Mouse (Mus musculus) limb, embryonic 14.5 days (tissue): ENCODE measurements at regions not wholly inside any gene's neighbourhood (a gene's known extent, or its start where the extent isn't known, plus 50 kb on each side); places are given as distances from the start of the nearest gene placed in this dataset.

Experiments used
- ATAC-seq: fragments of 200-750 bp; cut with Nextera tagmentation; 2 replicates; pipeline ENCODE4 v1.8.0; 2017; ENCODE audit warnings: low read depth, moderate number of reproducible peaks, moderate TSS enrichment; ENCODE audit not compliant: low FRiP score
- DNase-seq: peaks from one replicate; pipeline ENCODE4 v3.0.0-alpha.2; 2015; ENCODE audit warnings: low spot score
- H3K27ac ChIP-seq: fragments of 300-500 bp; sonication (generic); replicated peaks from 2 replicates; pipeline ENCODE4 v1.5.1; 2014; ENCODE audit warnings: low read depth, mild to moderate bottlenecking, low read length, moderate library complexity, mixed read lengths
- H3K27me3 ChIP-seq: fragments of 300-500 bp; sonication (generic); 2 replicates; pipeline ENCODE4 v1.6.1; 2014; ENCODE audit warnings: low read length, mixed read lengths; ENCODE audit not compliant: control insufficient read depth, insufficient read depth
- H3K36me3 ChIP-seq: fragments of 300-500 bp; sonication (generic); 2 replicates; pipeline ENCODE4 v1.6.1; 2014; ENCODE audit warnings: mild to moderate bottlenecking, low read length, moderate library complexity, mixed read lengths; ENCODE audit not compliant: control insufficient read depth, insufficient read depth
- H3K4me1 ChIP-seq: fragments of 300-500 bp; sonication (generic); 2 replicates; pipeline ENCODE4 v1.6.1; 2014; ENCODE audit warnings: antibody characterized with exemption, low read length, mixed read lengths; ENCODE audit not compliant: control insufficient read depth, insufficient read depth
- H3K4me2 ChIP-seq: fragments of 300-500 bp; sonication (generic); replicated peaks from 2 replicates; pipeline ENCODE4 v1.6.1; 2014; ENCODE audit warnings: low read depth, mild to moderate bottlenecking, low read length, moderate library complexity; ENCODE audit not compliant: severe bottlenecking
- H3K4me3 ChIP-seq: fragments of 300-500 bp; sonication (generic); replicated peaks from 2 replicates; pipeline ENCODE4 v1.5.1; 2014; ENCODE audit warnings: low read length
- H3K9ac ChIP-seq: fragments of 300-500 bp; sonication (generic); 2 replicates; pipeline ENCODE4 v1.6.1; 2014; ENCODE audit warnings: mild to moderate bottlenecking, low read depth, low read length, moderate library complexity; ENCODE audit not compliant: severe bottlenecking
- H3K9me3 ChIP-seq: fragments of 300-500 bp; sonication (generic); 2 replicates; pipeline ENCODE4 v1.6.1; 2016; ENCODE audit warnings: low read length; ENCODE audit not compliant: control insufficient read depth
- POLR2A ChIP-seq: fragments of 200-500 bp; IDR thresholded peaks from 2 replicates; pipeline ENCODE4 v1.8.0; 2012; ENCODE audit warnings: inconsistent platforms, mild to moderate bottlenecking, moderate library complexity, borderline replicate concordance; ENCODE audit not compliant: insufficient read depth, insufficient read length; ENCODE audit errors: extremely low read depth
- WGBS: fragments of 180-500 bp; shearing (Covaris S2); extraction: QIAGEN DNeasy Blood & Tissue Kit; methylation state at CpG from one replicate; pipeline ENCODE4 v1.1.7; 2014; 5-methylcytosine and 5-hydroxymethylcytosine counted together

GRCm38 (mm10) chr3:143512517-143513249, 630.9 kb upstream of the Pkn2 start:
- Histone ChIP-seq H3K9ac (no peak overlapping the region), H3K27ac (no peak overlapping the region), H3K9me3 (no peaks in the 10 kb centered on the region), H3K36me3 (no peaks in the 10 kb centered on the region), H3K4me3 (no peak overlapping the region), H3K4me2 (no peak overlapping the region), H3K27me3 (no peaks in the 10 kb centered on the region), H3K4me1 (no peaks in the 10 kb centered on the region)
- DNase-seq (no peak), ATAC-seq (no peak)
- 76% methylated on average over 6 of the region's 6 CpGs for WGBS
- TF ChIP-seq POLR2A: no peak

- Histone ChIP-seq H3K36me3 (no peaks in the 10 kb centered on the region), H3K9me3 (no peaks in the 10 kb centered on the region), H3K4me3 (no peak overlapping the region), H3K27me3 (no peaks in the 10 kb centered on the region), H3K4me1 (no peaks in the 10 kb centered on the region), H3K4me2 (no peak overlapping the region), H3K9ac (no peak overlapping the region), H3K27ac (no peak overlapping the region)
- TF ChIP-seq POLR2A: no peak
- DNase-seq (no peak), ATAC-seq (no peak)
- 61% methylated on average over 5 of the region's 5 CpGs for WGBS
Observed at GRCm38 (mm10) chr3:143509531-143509930, 627.7 kb upstream of the Pkn2 start.

- Histone ChIP-seq H3K4me3 (no peak overlapping the region), H3K4me2 (no peak overlapping the region), H3K4me1 (no peaks in the 10 kb centered on the region), H3K9ac (no peak overlapping the region), H3K27ac (no peak overlapping the region), H3K36me3 (no peaks in the 10 kb centered on the region), H3K27me3 (no peaks in the 10 kb centered on the region), H3K9me3 (no peaks in the 10 kb centered on the region)
- TF ChIP-seq POLR2A: no peak
- DNase-seq (peak; percentile 55), ATAC-seq (no peak)
- 74% methylated on average over 1 of the region's 1 CpGs for WGBS
Observed at GRCm38 (mm10) chr3:143508280-143508679, 626.5 kb upstream of the Pkn2 start.

- no peak for DNase-seq
- Histone ChIP-seq H3K9me3 (no peaks in the 10 kb centered on the region), H3K4me3 (no peak overlapping the region), H3K4me1 (0 out of 2 replicates have a peak, but pooled peaks cover 3% of the 10 kb centered on the region), H3K36me3 (no peaks in the 10 kb centered on the region), H3K27me3 (0 out of 2 replicates have a peak, but pooled peaks cover 3% of the 10 kb centered on the region), H3K27ac (no peak overlapping the region), H3K9ac (no peak overlapping the region), H3K4me2 (no peak overlapping the region)
- no peak for TF ChIP-seq POLR2A
- no peak for ATAC-seq
- 75% methylated on average over 2 of the region's 2 CpGs for WGBS
Observed at GRCm38 (mm10) chr3:143501017-143501416, 619.2 kb upstream of the Pkn2 start.

GRCm38 (mm10) chr3:143495389-143495788, 613.6 kb upstream of the Pkn2 start:
- H3K4me1 ChIP-seq: peaks cover 15% of the 10 kb centered on the region
- 15% methylated on average over 4 of the region's 4 CpGs for WGBS
- no peak overlapping the region for H3K4me2 ChIP-seq
- no peaks in the 10 kb centered on the region for H3K9me3 ChIP-seq
- peak; percentile 38 for DNase-seq
- no peak for ATAC-seq
- TF ChIP-seq POLR2A: no peak
- no peak overlapping the region for H3K4me3 ChIP-seq
- H3K36me3 ChIP-seq: no peaks in the 10 kb centered on the region
- no peak overlapping the region for H3K9ac ChIP-seq
- no peak overlapping the region for H3K27ac ChIP-seq
- 0 out of 2 replicates have a peak, but pooled peaks cover 3% of the 10 kb centered on the region for H3K27me3 ChIP-seq
